8 mouse cellular contexts compared by ENCODE assay signal in genomic region chr6:86126953-86127581, GRCm38 (mm10).
DNase-seq lines count a peak whose midpoint lies in the region; ATAC-seq and TF ChIP-seq lines count a peak whose summit lies in the region.

No protein-coding gene starts in this region.

- in situ Hi-C loops in ES-E14 (cut with MboI; ENCODE audit: low sequenced_read_pairs in 2 of 2, unreplicated experiment in 2 of 2): loop anchor here in 1 of 2 experiments (25.0 kb wide), 1 partner anchor 235 kb away; the partner anchor contains the start of genes Fam136a and Snrpg

- no peak overlapping the region for H3K4me2 ChIP-seq in hindbrain, embryonic 14.5 days (replicated peaks)
- no peak overlapping the region for H3K4me2 ChIP-seq in limb, embryonic 14.5 days (replicated peaks; ENCODE audit: low read depth, low read length, severe bottlenecking)
- H3K4me2 ChIP-seq in neural tube, embryonic 11.5 days (ENCODE audit: low read depth): no peak overlapping the region

- H3K9me3 ChIP-seq in ES-E14 (ENCODE audit: control insufficient read depth, insufficient read depth, low read depth, low read length): no peaks in the 10 kb centered on the region
- no peaks in the 10 kb centered on the region for H3K9me3 ChIP-seq in hindbrain, embryonic 14.5 days (ENCODE audit: control insufficient read depth, low read length)
- H3K9me3 ChIP-seq in limb, embryonic 14.5 days (ENCODE audit: control insufficient read depth, low read length): no peaks in the 10 kb centered on the region
- no peaks in the 10 kb centered on the region for H3K9me3 ChIP-seq in neural tube, embryonic 11.5 days (ENCODE audit: control insufficient read depth, low read length)

- ATAC-seq in hindbrain, embryonic 14.5 days (ENCODE audit: low FRiP score): peak; percentile 48; the same call in 1 of the 2 replicates
- peak; percentile 65; the same call in 1 of the 2 replicates for ATAC-seq in limb, embryonic 14.5 days (ENCODE audit: low FRiP score, low read depth)
- no peak for ATAC-seq in neural tube, embryonic 11.5 days (ENCODE audit: insufficient read depth, low FRiP score, low TSS enrichment)

- no peak overlapping the region for H3K9ac ChIP-seq in ES-E14 (ENCODE audit: insufficient read depth, low read depth, low read length, poor library complexity, severe bottlenecking)
- no peak overlapping the region for H3K9ac ChIP-seq in hindbrain, embryonic 14.5 days
- H3K9ac ChIP-seq in limb, embryonic 14.5 days (ENCODE audit: low read depth, low read length, severe bottlenecking): no peak overlapping the region
- H3K9ac ChIP-seq in neural tube, embryonic 11.5 days (ENCODE audit: low read length): no peak overlapping the region

- no peak for TF ChIP-seq POLR2A in limb, embryonic 14.5 days (IDR thresholded peaks at IDR 0.05; ENCODE audit: borderline replicate concordance, extremely low read depth, insufficient read depth, insufficient read length)

- no peaks in the 10 kb centered on the region for H3K36me3 ChIP-seq in ES-E14 (ENCODE audit: control insufficient read depth, insufficient read depth, low read length, poor library complexity, severe bottlenecking)
- H3K36me3 ChIP-seq in hindbrain, embryonic 14.5 days (replicated peaks; ENCODE audit: control insufficient read depth, insufficient read depth): no peaks in the 10 kb centered on the region
- no peaks in the 10 kb centered on the region for H3K36me3 ChIP-seq in limb, embryonic 14.5 days (ENCODE audit: control insufficient read depth, insufficient read depth, low read length)
- no peaks in the 10 kb centered on the region for H3K36me3 ChIP-seq in neural tube, embryonic 11.5 days (ENCODE audit: control insufficient read depth, insufficient read depth, low read length)

- H3K4me3 ChIP-seq in ES-E14 (ENCODE audit: insufficient read depth in 1 of 2, low read depth in 1 of 2, low read length in 2 of 2, poor library complexity in 1 of 2, severe bottlenecking in 1 of 2): no peak overlapping the region
- H3K4me3 ChIP-seq in hindbrain, embryonic 14.5 days (replicated peaks; ENCODE audit: low read length): no peak overlapping the region
- no peak overlapping the region for H3K4me3 ChIP-seq in limb, embryonic 14.5 days (replicated peaks; ENCODE audit: low read length)
- no peak overlapping the region for H3K4me3 ChIP-seq in neural tube, embryonic 11.5 days (ENCODE audit: low read depth, low read length)

- WGBS in hindbrain, embryonic 14.5 days: 62% methylated on average over 2 of the region's 2 CpGs
- WGBS in limb, embryonic 14.5 days: 56% methylated on average over 2 of the region's 2 CpGs
- 66% methylated on average over 2 of the region's 2 CpGs for WGBS in neural tube, embryonic 11.5 days

- no peaks in the 10 kb centered on the region for H3K27me3 ChIP-seq in hindbrain, embryonic 14.5 days (ENCODE audit: control insufficient read depth, insufficient read depth, low read length)
- no peaks in the 10 kb centered on the region for H3K27me3 ChIP-seq in limb, embryonic 14.5 days (ENCODE audit: control insufficient read depth, insufficient read depth, low read length)
- H3K27me3 ChIP-seq in neural tube, embryonic 11.5 days (ENCODE audit: control insufficient read depth, insufficient read depth, low read length): no peaks in the 10 kb centered on the region

- peak; percentile 12 to 64 for DNase-seq in heart, adult 18-20 months
- no peak for DNase-seq in heart, postnatal 25 days (ENCODE audit: low spot score)
- DNase-seq in ES-E14 (ENCODE audit: low read depth, low spot score): no peak
- DNase-seq in cerebellum, postnatal 25 days: peak; percentile 49 to 71
- peak; percentile 77 for DNase-seq in hindbrain, embryonic 14.5 days (ENCODE audit: low spot score)
- peak; percentile 64 for DNase-seq in limb, embryonic 14.5 days (ENCODE audit: low spot score)
- DNase-seq in neural tube, embryonic 11.5 days (ENCODE audit: low spot score): peak; percentile 53
- DNase-seq in thymus, postnatal 10 days (ENCODE audit: low spot score in 2 of 2): peak; percentile 22 to 59

- peaks cover 0 to 3% of the 10 kb centered on the region in 2 experiments; a peak in 1 of 4 replicates for H3K4me1 ChIP-seq in ES-E14 (ENCODE audit: control insufficient read depth in 2 of 2, insufficient read depth in 2 of 2, low read length in 2 of 2, poor library complexity in 1 of 2)
- H3K4me1 ChIP-seq in hindbrain, embryonic 14.5 days (replicated peaks; ENCODE audit: control insufficient read depth, insufficient read depth, low read length): no peaks in the 10 kb centered on the region
- H3K4me1 ChIP-seq in limb, embryonic 14.5 days (ENCODE audit: control insufficient read depth, insufficient read depth, low read length): no peaks in the 10 kb centered on the region
- no peaks in the 10 kb centered on the region for H3K4me1 ChIP-seq in neural tube, embryonic 11.5 days (ENCODE audit: control insufficient read depth, insufficient read depth, low read length)

- H3K27ac ChIP-seq in ES-E14 (ENCODE audit: insufficient read depth, low read depth, low read length, poor library complexity, severe bottlenecking): no peak overlapping the region
- H3K27ac ChIP-seq in hindbrain, embryonic 14.5 days: no peak overlapping the region
- H3K27ac ChIP-seq in limb, embryonic 14.5 days (replicated peaks; ENCODE audit: low read depth, low read length): no peak overlapping the region
- H3K27ac ChIP-seq in neural tube, embryonic 11.5 days (ENCODE audit: low read depth, low read length): no peak overlapping the region

- intact Hi-C loops in heart, postnatal 25 days (cut with DNase I): loop anchor here (5.0 kb wide), 1 partner anchor 275 kb away; the partner anchor contains the start of gene Tia1

TF ChIP-seq in ES-E14, 5 proteins besides CTCF, POLR2A, EP300 and RAD21:
- TF ChIP-seq ZC3H11A (IDR thresholded peaks at IDR 0.05; ENCODE audit: borderline replicate concordance, low read depth, low read length): peak; percentile 6; the same call in 1 of the 2 replicates
- no peak for TF ChIP-seq HCFC1 (IDR thresholded peaks at IDR 0.05; ENCODE audit: borderline replicate concordance, insufficient read depth, low read length)

Comparison
In these comparisons a context has a peak if more than half of its experiments do, and no peak if none do; other contexts are left out.
1. DNase-seq: peak in heart, adult 18-20 months (2 of 2), cerebellum, postnatal 25 days (2 of 2), hindbrain, embryonic 14.5 days (single experiment), limb, embryonic 14.5 days (single experiment), neural tube, embryonic 11.5 days (single experiment) and thymus, postnatal 10 days (2 of 2); none in heart, postnatal 25 days (single experiment) and ES-E14 (single experiment).